Mouse (Mus musculus): ENCODE results near the gene Igdcc4. TPM values are rescaled to one million over a fixed set of nuclear protein-coding genes. Genes with fewer than 3 reads are reported as not detected.
A peak's percentile ranks its signal among the peaks of the same experiment; 100 is the strongest.

The Igdcc4 gene
- polyA plus RNA-seq, 1 experiment, result 3.1 TPM

DNA sequence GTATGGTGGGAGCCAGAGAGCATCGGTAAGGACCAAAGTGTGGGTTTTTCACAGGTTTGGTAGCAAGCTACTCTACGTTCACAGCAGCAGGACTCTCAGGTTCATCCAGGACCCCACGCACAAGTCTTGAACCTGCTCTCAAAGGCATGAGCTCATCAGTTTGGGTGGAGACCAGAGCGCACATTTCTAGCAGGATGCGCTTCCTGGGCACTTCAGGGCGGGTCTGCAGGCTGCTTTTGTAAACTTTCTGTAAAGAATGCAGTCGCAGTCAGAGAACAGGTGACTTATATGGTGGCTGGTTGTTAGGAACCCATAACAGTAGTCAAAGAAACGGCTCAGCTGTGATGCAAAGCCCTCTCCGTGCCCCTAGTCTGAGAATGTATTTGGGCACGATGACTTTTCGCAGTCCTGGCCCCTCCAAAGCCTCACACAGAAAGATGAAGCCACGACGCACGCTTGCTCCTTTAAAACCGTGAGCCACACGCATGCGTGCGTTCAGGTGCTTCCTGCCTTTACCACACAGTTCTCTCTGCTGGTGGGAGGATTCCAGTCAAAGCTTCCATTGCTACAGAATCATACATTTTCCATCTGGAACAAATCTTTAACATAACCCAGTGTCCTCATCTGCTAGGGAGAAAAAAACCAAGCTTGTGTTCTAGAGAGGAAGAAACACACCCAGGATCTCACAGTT lies 18.1 kb upstream of the Igdcc4 start:
- TF ChIP-seq CTCF (IDR thresholded peaks at IDR 0.05; ENCODE audit: control insufficient read depth, insufficient read depth, insufficient replicate concordance, low read depth, low read length), result no peak
- no peak for TF ChIP-seq POLR2A (IDR thresholded peaks at IDR 0.05; ENCODE audit: control insufficient read depth, low read depth, low read length)
- Histone ChIP-seq H3K27ac (ENCODE audit: control insufficient read depth, insufficient read depth, low read depth, low read length) (no peak overlapping the region), H3K4me1 (ENCODE audit: control insufficient read depth, insufficient read depth, low read length) (no peaks in the 10 kb centered on the region; the same call in 1 of the 2 replicates), H3K4me3 (ENCODE audit: control insufficient read depth, low read depth, low read length) (no peak overlapping the region), H3K36me3 (ENCODE audit: control insufficient read depth, insufficient read depth, low read length) (peaks cover 1% of the 10 kb centered on the region; the same call in 1 of the 2 replicates), H3K27me3 (ENCODE audit: control insufficient read depth, insufficient read depth, low read length) (no peaks in the 10 kb centered on the region)

DNA sequence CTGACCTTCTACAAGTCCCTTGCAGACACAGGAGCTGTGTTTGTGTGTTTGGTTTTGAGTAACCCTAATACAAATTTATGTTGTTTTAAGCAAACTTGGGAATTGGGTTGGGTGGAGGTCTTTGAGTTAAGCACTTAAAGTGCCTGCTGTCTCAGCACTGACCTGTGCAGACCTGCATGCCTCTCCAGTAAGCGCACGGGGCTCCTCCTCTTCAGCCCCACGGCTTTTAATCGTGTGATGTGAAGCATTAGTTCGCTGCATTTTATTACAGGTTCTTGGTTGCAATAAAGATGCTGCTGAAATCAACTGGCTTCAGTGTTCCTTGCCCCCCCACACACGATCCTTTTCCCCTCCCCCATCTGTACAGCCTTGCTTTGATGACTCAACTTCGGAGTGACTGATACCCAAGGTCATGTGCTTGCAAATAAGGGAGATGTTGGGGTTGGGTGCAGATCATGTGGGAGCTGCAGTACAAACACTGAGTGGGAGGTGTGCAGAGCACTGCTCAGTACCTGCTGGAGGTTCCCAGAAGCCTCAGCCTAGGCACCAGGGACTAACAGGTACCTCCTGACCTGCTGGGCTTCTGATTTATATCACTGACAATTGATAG lies 17.0 kb upstream of the Igdcc4 start:
- H3K4me3 ChIP-seq (ENCODE audit: control insufficient read depth, low read depth, low read length), result no peak overlapping the region
- no peaks in the 10 kb centered on the region for H3K36me3 ChIP-seq (ENCODE audit: control insufficient read depth, insufficient read depth, low read length)
- no peak overlapping the region for H3K27ac ChIP-seq (ENCODE audit: control insufficient read depth, insufficient read depth, low read depth, low read length)
- no peaks in the 10 kb centered on the region for H3K27me3 ChIP-seq (ENCODE audit: control insufficient read depth, insufficient read depth, low read length)
- TF ChIP-seq POLR2A (IDR thresholded peaks at IDR 0.05; ENCODE audit: control insufficient read depth, low read depth, low read length) (no peak), CTCF (IDR thresholded peaks at IDR 0.05; ENCODE audit: control insufficient read depth, insufficient read depth, insufficient replicate concordance, low read depth, low read length) (no peak)
- no peaks in the 10 kb centered on the region; the same call in 1 of the 2 replicates for H3K4me1 ChIP-seq (ENCODE audit: control insufficient read depth, insufficient read depth, low read length)

DNA sequence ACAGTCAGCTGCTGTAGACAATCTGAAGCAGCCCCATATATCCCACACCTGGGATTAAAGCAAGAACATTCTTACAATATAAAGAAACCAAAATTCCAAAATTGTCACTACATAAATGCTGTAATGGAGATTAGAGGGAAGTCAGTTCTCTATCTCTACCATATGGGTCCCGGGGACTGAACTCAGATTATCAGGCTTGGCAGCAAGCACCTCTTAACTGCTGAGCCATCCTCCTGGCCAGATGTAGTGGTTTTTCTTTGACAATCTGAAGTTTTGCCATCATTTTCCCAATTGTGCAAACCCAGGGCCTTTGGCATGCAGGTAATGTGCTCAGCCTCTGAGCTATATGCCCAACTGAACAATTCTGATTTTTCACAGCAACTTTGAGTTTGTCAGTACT lies 16.0 kb upstream of the Igdcc4 start:
- Histone ChIP-seq H3K4me3 (ENCODE audit: control insufficient read depth, low read depth, low read length) (no peak overlapping the region), H3K27ac (ENCODE audit: control insufficient read depth, insufficient read depth, low read depth, low read length) (no peak overlapping the region), H3K4me1 (ENCODE audit: control insufficient read depth, insufficient read depth, low read length) (no peaks in the 10 kb centered on the region; the same call in 1 of the 2 replicates), H3K36me3 (ENCODE audit: control insufficient read depth, insufficient read depth, low read length) (no peaks in the 10 kb centered on the region), H3K27me3 (ENCODE audit: control insufficient read depth, insufficient read depth, low read length) (no peaks in the 10 kb centered on the region)
- TF ChIP-seq CTCF (IDR thresholded peaks at IDR 0.05; ENCODE audit: control insufficient read depth, insufficient read depth, insufficient replicate concordance, low read depth, low read length) (no peak), POLR2A (IDR thresholded peaks at IDR 0.05; ENCODE audit: control insufficient read depth, low read depth, low read length) (no peak)

DNA sequence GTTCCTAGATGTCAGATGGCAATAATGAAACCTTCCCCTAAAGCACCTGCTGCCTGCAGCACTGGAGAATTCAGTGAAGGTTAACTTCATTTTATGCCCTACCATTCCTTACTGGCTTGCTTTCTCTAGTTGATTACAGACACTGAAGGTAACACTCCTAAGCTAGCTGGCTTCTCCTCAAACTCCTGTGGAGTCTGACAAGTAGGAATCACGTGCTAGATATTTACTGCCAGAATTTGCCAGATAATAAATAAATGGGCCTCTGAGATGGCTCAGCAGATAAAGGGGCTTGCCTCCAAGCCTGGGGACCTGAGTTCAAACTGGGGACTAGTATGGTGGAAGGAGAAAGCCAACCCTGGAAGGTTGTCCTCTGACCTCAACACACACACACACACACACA lies 14.5 kb upstream of the Igdcc4 start:
- H3K27me3 ChIP-seq (ENCODE audit: control insufficient read depth, insufficient read depth, low read length), result no peaks in the 10 kb centered on the region
- TF ChIP-seq POLR2A (IDR thresholded peaks at IDR 0.05; ENCODE audit: control insufficient read depth, low read depth, low read length), result no peak
- no peak for TF ChIP-seq CTCF (IDR thresholded peaks at IDR 0.05; ENCODE audit: control insufficient read depth, insufficient read depth, insufficient replicate concordance, low read depth, low read length)
- H3K4me1 ChIP-seq (ENCODE audit: control insufficient read depth, insufficient read depth, low read length), result no peaks in the 10 kb centered on the region; the same call in 1 of the 2 replicates
- H3K4me3 ChIP-seq (ENCODE audit: control insufficient read depth, low read depth, low read length), result no peak overlapping the region
- H3K36me3 ChIP-seq (ENCODE audit: control insufficient read depth, insufficient read depth, low read length), result no peaks in the 10 kb centered on the region
- no peak overlapping the region for H3K27ac ChIP-seq (ENCODE audit: control insufficient read depth, insufficient read depth, low read depth, low read length)

DNA sequence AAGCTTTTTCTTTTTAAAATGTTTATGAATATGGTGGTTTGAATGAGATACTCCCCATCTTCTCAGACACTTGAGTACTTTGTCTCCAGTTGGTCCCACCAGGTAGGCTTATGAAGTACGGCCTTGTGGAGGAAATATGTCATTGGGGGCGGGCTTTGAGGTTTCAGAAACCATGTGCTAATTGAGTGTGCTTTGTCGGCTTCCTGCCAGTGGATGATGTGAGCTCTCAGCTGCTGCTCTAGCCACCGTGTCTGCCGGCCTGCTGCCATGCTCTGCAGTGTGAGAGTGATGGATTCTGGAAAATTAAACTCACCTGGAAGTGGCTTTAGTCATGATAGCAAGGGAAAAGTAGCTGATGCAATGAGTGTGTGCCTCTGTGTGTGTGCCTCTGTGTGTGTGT lies 13.8 kb upstream of the Igdcc4 start:
- H3K4me1 ChIP-seq (ENCODE audit: control insufficient read depth, insufficient read depth, low read length), result no peaks in the 10 kb centered on the region; the same call in 1 of the 2 replicates
- H3K4me3 ChIP-seq (ENCODE audit: control insufficient read depth, low read depth, low read length), result no peak overlapping the region
- TF ChIP-seq POLR2A (IDR thresholded peaks at IDR 0.05; ENCODE audit: control insufficient read depth, low read depth, low read length), result no peak
- TF ChIP-seq CTCF (IDR thresholded peaks at IDR 0.05; ENCODE audit: control insufficient read depth, insufficient read depth, insufficient replicate concordance, low read depth, low read length), result no peak
- H3K36me3 ChIP-seq (ENCODE audit: control insufficient read depth, insufficient read depth, low read length), result no peaks in the 10 kb centered on the region
- no peaks in the 10 kb centered on the region for H3K27me3 ChIP-seq (ENCODE audit: control insufficient read depth, insufficient read depth, low read length)
- H3K27ac ChIP-seq (ENCODE audit: control insufficient read depth, insufficient read depth, low read depth, low read length), result no peak overlapping the region

DNA sequence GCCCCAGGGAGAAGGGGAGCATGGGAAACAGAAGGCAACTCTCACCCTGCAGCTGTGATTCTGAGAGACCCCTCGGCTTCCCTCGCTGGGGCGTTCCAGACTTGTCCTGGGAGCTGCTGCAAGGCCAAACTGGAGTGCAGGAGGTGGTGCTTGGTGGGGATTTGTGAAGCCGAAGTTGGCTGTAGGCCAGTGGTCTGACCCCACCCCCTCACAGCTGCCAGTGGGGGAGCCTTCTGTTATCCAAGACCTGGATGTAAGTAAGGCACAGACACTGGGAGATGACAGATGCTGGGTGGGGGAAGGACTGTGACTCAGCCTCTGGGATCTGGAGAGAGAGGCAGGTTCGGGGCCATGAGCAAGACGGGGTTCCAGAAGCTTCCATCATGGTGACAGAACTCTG lies 7.0 kb upstream of the Igdcc4 start:
- Histone ChIP-seq H3K4me1 (ENCODE audit: control insufficient read depth, insufficient read depth, low read length) (no peaks in the 10 kb centered on the region), H3K27ac (ENCODE audit: control insufficient read depth, insufficient read depth, low read depth, low read length) (no peak overlapping the region), H3K27me3 (ENCODE audit: control insufficient read depth, insufficient read depth, low read length) (no peaks in the 10 kb centered on the region), H3K36me3 (ENCODE audit: control insufficient read depth, insufficient read depth, low read length) (no peaks in the 10 kb centered on the region), H3K4me3 (ENCODE audit: control insufficient read depth, low read depth, low read length) (no peak overlapping the region)
- no peak for TF ChIP-seq POLR2A (IDR thresholded peaks at IDR 0.05; ENCODE audit: control insufficient read depth, low read depth, low read length)
- no peak for TF ChIP-seq CTCF (IDR thresholded peaks at IDR 0.05; ENCODE audit: control insufficient read depth, insufficient read depth, insufficient replicate concordance, low read depth, low read length)

DNA sequence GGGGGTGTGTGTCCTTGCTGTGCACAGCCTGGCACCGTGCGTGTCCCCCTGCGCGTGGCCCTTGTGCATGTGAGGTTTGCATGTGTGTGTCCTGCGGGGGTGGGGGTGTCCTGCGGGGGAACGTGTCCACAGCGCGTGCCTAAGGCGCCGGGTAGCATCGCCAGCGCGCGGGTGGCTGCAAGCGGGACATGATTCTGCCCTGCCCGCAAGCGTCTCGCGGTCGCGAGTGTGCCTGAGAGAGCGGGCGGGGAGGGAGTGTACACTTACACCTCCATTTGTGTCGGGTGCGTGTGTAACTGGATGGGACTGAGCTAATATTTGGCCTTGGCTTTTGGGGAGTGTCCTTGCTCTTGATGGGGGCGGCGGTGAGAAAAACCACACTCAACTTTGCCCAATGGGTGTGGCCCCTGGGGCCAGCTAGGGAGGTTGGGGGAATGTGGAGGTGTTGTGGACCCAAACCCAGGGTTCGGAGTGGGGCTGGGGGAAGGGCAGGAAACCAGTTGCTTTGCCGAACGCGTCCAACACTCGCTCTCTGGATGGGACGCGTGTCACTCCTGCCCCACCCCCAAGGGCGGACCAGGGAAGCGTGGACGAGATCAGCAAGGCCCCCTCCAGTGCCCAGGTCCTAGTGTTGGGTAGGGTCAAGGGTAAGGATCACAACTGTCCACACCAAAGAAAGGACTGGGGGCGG lies 545 bp downstream of the Igdcc4 start:
- Histone ChIP-seq H3K4me1 (ENCODE audit: control insufficient read depth, insufficient read depth, low read length) (peaks cover 25% of the 10 kb centered on the region), H3K4me3 (ENCODE audit: control insufficient read depth, low read depth, low read length) (peak overlapping the region; percentile 71), H3K27me3 (ENCODE audit: control insufficient read depth, insufficient read depth, low read length) (no peaks in the 10 kb centered on the region; the same call in 1 of the 2 replicates), H3K36me3 (ENCODE audit: control insufficient read depth, insufficient read depth, low read length) (no peaks in the 10 kb centered on the region), H3K27ac (ENCODE audit: control insufficient read depth, insufficient read depth, low read depth, low read length) (no peak overlapping the region)
- TF ChIP-seq CTCF (IDR thresholded peaks at IDR 0.05; ENCODE audit: control insufficient read depth, insufficient read depth, insufficient replicate concordance, low read depth, low read length) (no peak), POLR2A (IDR thresholded peaks at IDR 0.05; ENCODE audit: control insufficient read depth, low read depth, low read length) (no peak)
